In the genomic region with DNA sequence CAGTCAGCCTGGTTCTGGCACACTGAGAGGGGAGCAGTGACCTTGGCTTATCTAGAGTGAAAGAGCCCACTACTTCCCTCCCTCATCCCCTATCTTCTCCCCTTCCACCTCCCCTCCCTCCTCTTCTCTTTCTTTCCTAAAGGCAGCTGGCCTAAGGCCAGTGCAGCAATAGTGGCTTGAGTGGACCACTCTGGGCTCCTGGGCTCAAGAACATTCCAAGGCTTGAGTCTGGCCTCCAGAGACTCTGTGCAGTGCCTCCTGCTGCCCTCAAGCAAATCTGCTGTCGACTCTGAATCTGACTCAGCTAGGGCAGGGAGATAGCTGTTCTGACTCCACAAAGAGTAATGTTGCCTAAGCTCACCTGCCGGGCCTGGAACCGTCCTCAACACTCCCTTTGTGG, we compare ENCODE assay signal across 22 mouse cellular contexts. TPM values are rescaled to one million over a fixed set of nuclear protein-coding genes. Genes with fewer than 3 reads are reported as not detected.
DNase-seq lines count a peak whose midpoint lies in the region; ATAC-seq and TF ChIP-seq lines count a peak whose summit lies in the region.
"Had no signal": no experiment of that assay in that cellular context is flagged by ENCODE, and none has a peak within 500 bp of the region (broad histone marks: within the 10 kb centered on the region; RNA-seq: fewer than 3 reads in every experiment).

No protein-coding gene starts in this region.

- TF ChIP-seq EP300 in heart, postnatal 0 days (IDR thresholded peaks at IDR 0.05; ENCODE audit: low read depth) = no peak
- TF ChIP-seq EP300 in stomach, postnatal 0 days (optimal IDR thresholded peaks at IDR 0.05) = no peak

- H3K4me3 ChIP-seq in heart, postnatal 0 days (ENCODE audit: low read depth, low read length) = no peak overlapping the region
- no peak overlapping the region for H3K4me3 ChIP-seq in lung, adult 2 months (replicated peaks; ENCODE audit: extremely low read depth, low read depth, low read length)
- no peak overlapping the region for H3K4me3 ChIP-seq in stomach, postnatal 0 days (ENCODE audit: low read depth, low read length)
- H3K4me3 ChIP-seq in liver, embryonic 12.5 days = no peak overlapping the region
- no peak overlapping the region for H3K4me3 ChIP-seq in thymus, adult 2 months (ENCODE audit: control insufficient read depth, insufficient read depth, low read length)
- H3K4me3 ChIP-seq: embryonic facial prominence, embryonic 10.5 days; gastrocnemius, adult 2 months; layer of hippocampus, adult 2 months; liver, embryonic 15.5 days; midbrain, embryonic 12.5 days; neural tube, embryonic 12.5 days had no signal

- H3K4me2 ChIP-seq in heart, postnatal 0 days (ENCODE audit: low read depth, low read length) = no peak overlapping the region
- H3K4me2 ChIP-seq in stomach, postnatal 0 days (replicated peaks; ENCODE audit: low read depth) = no peak overlapping the region
- H3K4me2 ChIP-seq in liver, embryonic 12.5 days = no peak overlapping the region
- H3K4me2 ChIP-seq: liver, embryonic 15.5 days; midbrain, embryonic 12.5 days; neural tube, embryonic 12.5 days had no signal

- H3K9me3 ChIP-seq in heart, postnatal 0 days (replicated peaks; ENCODE audit: control insufficient read depth, low read length) = no peaks in the 10 kb centered on the region
- H3K9me3 ChIP-seq in stomach, postnatal 0 days (ENCODE audit: control insufficient read depth, low read length) = no peaks in the 10 kb centered on the region
- no peaks in the 10 kb centered on the region for H3K9me3 ChIP-seq in liver, embryonic 12.5 days (replicated peaks)
- H3K9me3 ChIP-seq: embryonic facial prominence, embryonic 10.5 days; liver, embryonic 15.5 days; midbrain, embryonic 12.5 days; neural tube, embryonic 12.5 days had no signal

- H3K27ac ChIP-seq in heart, postnatal 0 days (ENCODE audit: low read depth) = no peak overlapping the region
- H3K27ac ChIP-seq in stomach, postnatal 0 days (replicated peaks) = no peak overlapping the region
- no peak overlapping the region for H3K27ac ChIP-seq in liver, embryonic 12.5 days
- no peak overlapping the region for H3K27ac ChIP-seq in thymus, adult 2 months (ENCODE audit: control insufficient read depth, insufficient read depth, low read length)
- H3K27ac ChIP-seq: embryonic facial prominence, embryonic 10.5 days; gastrocnemius, adult 2 months; hindbrain, postnatal 0 days; layer of hippocampus, adult 2 months; liver, embryonic 15.5 days; midbrain, embryonic 12.5 days; neural tube, embryonic 12.5 days had no signal

- H3K9ac ChIP-seq in heart, postnatal 0 days (replicated peaks; ENCODE audit: low read depth, low read length) = no peak overlapping the region
- H3K9ac ChIP-seq in stomach, postnatal 0 days (ENCODE audit: low read length) = no peak overlapping the region
- no peak overlapping the region for H3K9ac ChIP-seq in liver, embryonic 12.5 days
- H3K9ac ChIP-seq: liver, embryonic 15.5 days; midbrain, embryonic 12.5 days; neural tube, embryonic 12.5 days had no signal

- 59% methylated on average over 3 of the region's 3 CpGs for WGBS in heart, postnatal 0 days
- WGBS in lung, adult 2 months = 53% methylated on average over 3 of the region's 3 CpGs
- WGBS in stomach, postnatal 0 days = 64% methylated on average over 3 of the region's 3 CpGs
- 59% methylated on average over 3 of the region's 3 CpGs for WGBS in liver, embryonic 12.5 days (ENCODE audit: insufficient replicate concordance)
- WGBS in thymus, adult 2 months = 80% methylated on average over 3 of the region's 3 CpGs

- TF ChIP-seq CTCF in heart, postnatal 0 days (IDR thresholded peaks at IDR 0.05; ENCODE audit: low read depth) = no peak
- no peak for TF ChIP-seq CTCF in lung, adult 2 months (IDR thresholded peaks at IDR 0.05; ENCODE audit: insufficient read depth, low read length)
- TF ChIP-seq CTCF in stomach, postnatal 0 days (IDR thresholded peaks at IDR 0.05; ENCODE audit: low read depth) = peak; percentile 25; the same call in 1 of the 2 replicates
- TF ChIP-seq CTCF in thymus, adult 2 months (IDR thresholded peaks at IDR 0.05; ENCODE audit: borderline replicate concordance, control insufficient read depth, extremely low read depth, insufficient read depth, low read length, poor library complexity) = no peak

- H3K36me3 ChIP-seq in heart, postnatal 0 days (replicated peaks; ENCODE audit: control insufficient read depth, insufficient read depth, low read length) = no peaks in the 10 kb centered on the region
- H3K36me3 ChIP-seq in stomach, postnatal 0 days (ENCODE audit: control insufficient read depth, insufficient read depth, low read length) = no peaks in the 10 kb centered on the region
- no peaks in the 10 kb centered on the region for H3K36me3 ChIP-seq in liver, embryonic 12.5 days
- H3K36me3 ChIP-seq in thymus, adult 2 months (ENCODE audit: control insufficient read depth, insufficient read depth, low read length) = no peaks in the 10 kb centered on the region
- H3K36me3 ChIP-seq: embryonic facial prominence, embryonic 10.5 days; liver, embryonic 15.5 days; midbrain, embryonic 12.5 days; neural tube, embryonic 12.5 days had no signal

- DNase-seq in heart, postnatal 0 days (ENCODE audit: low spot score) = peak; percentile 17
- no peak for DNase-seq in heart, adult 11 months
- DNase-seq in cerebellum, adult 8-10 months = peak; percentile 33
- DNase-seq in lung, adult 2 months = peak; percentile 36
- no peak for DNase-seq in stomach, postnatal 0 days (ENCODE audit: low spot score)
- no peak for DNase-seq in thymus, adult 2 months
- DNase-seq: adrenal gland, postnatal 36 days; gastrocnemius, adult 2 months; heart, postnatal 10 days; kidney, adult 18-20 months; kidney, postnatal 14 days; layer of hippocampus, postnatal 36 days; thymus, postnatal 36 days had no signal

- TF ChIP-seq POLR2A in lung, adult 2 months (IDR thresholded peaks at IDR 0.05; ENCODE audit: borderline replicate concordance, extremely low read depth, low read depth, low read length) = no peak
- no peak for TF ChIP-seq POLR2A in thymus, adult 2 months (IDR thresholded peaks at IDR 0.05; ENCODE audit: control insufficient read depth, extremely low read depth, insufficient read depth, low read length, poor library complexity)

- peaks cover 21% of the 10 kb centered on the region for H3K4me1 ChIP-seq in heart, postnatal 0 days (ENCODE audit: control insufficient read depth, insufficient read depth)
- H3K4me1 ChIP-seq in lung, adult 2 months (ENCODE audit: control insufficient read depth, insufficient read depth, low read length) = peaks cover 10% of the 10 kb centered on the region
- peaks cover 4% of the 10 kb centered on the region; the same call in 1 of the 2 replicates for H3K4me1 ChIP-seq in stomach, postnatal 0 days (replicated peaks; ENCODE audit: control insufficient read depth, insufficient read depth)
- peaks cover under 1% of the 10 kb centered on the region; the same call in 1 of the 2 replicates for H3K4me1 ChIP-seq in liver, embryonic 12.5 days
- no peaks in the 10 kb centered on the region; the same call in 1 of the 2 replicates for H3K4me1 ChIP-seq in thymus, adult 2 months (replicated peaks; ENCODE audit: control insufficient read depth, insufficient read depth, low read length)

- H3K27me3 ChIP-seq in heart, postnatal 0 days (ENCODE audit: control insufficient read depth, insufficient read depth, low read length) = no peaks in the 10 kb centered on the region
- no peaks in the 10 kb centered on the region for H3K27me3 ChIP-seq in stomach, postnatal 0 days (ENCODE audit: control insufficient read depth, insufficient read depth, low read length)
- peaks cover 20% of the 10 kb centered on the region for H3K27me3 ChIP-seq in liver, embryonic 12.5 days (replicated peaks)
- no peaks in the 10 kb centered on the region for H3K27me3 ChIP-seq in thymus, adult 2 months (ENCODE audit: control insufficient read depth, insufficient read depth, low read length)
- H3K27me3 ChIP-seq: midbrain, embryonic 12.5 days; neural tube, embryonic 12.5 days had no signal

- ATAC-seq in heart, postnatal 0 days (ENCODE audit: insufficient read depth, low read depth) = no peak
- ATAC-seq in stomach, postnatal 0 days (ENCODE audit: low FRiP score, low TSS enrichment) = no peak
- ATAC-seq in liver, embryonic 12.5 days = no peak
- ATAC-seq: hindbrain, postnatal 0 days had no signal

RNA-seq across cellular contexts. Expression of a gene that starts 21.1 kb away (rescaled TPM):
- 0.19 TPM in 1 of 2 replicates, not detected in the other for total RNA-seq in heart, postnatal 0 days (2014; rRNA removed; ENCODE audit: low replicate concordance)
- polyA plus RNA-seq in heart, postnatal 0 days (2015; fragmentation: Nextera tagmentation; extraction: Ambion mirVana) = 0.42 and 0.56 TPM in 2 replicates
- 13.4 and 130 TPM in 2 replicates for polyA plus RNA-seq in lung, adult 2 months (2012; rRNA removed)
- polyA plus RNA-seq in stomach, postnatal 0 days (2015; fragmentation: Nextera tagmentation; extraction: Ambion mirVana) = 3.4 and 3.9 TPM in 2 replicates
- polyA plus RNA-seq in liver, embryonic 12.5 days (2016; fragmentation: Nextera tagmentation; extraction: Ambion mirVana) = 0.07 TPM in 1 of 2 replicates, not detected in the other
- polyA plus RNA-seq in thymus, adult 2 months (2012; rRNA removed) = 1.4 and 1.6 TPM in 2 replicates
- total RNA-seq: granulocyte monocyte progenitor cell, adult 5-6 weeks had no signal
- polyA plus RNA-seq: embryonic facial prominence, embryonic 10.5 days; forebrain, embryonic 11.5 days; midbrain, embryonic 12.5 days; neural tube, embryonic 12.5 days had no signal

RNA-seq across cellular contexts. Expression of a gene that starts 38.9 kb away (rescaled TPM):
- 36.0 and 48.9 TPM in 2 replicates for total RNA-seq in heart, postnatal 0 days (2014; rRNA removed; ENCODE audit: low replicate concordance)
- polyA plus RNA-seq in heart, postnatal 0 days (2015; fragmentation: Nextera tagmentation; extraction: Ambion mirVana) = 28.6 and 29.1 TPM in 2 replicates
- polyA plus RNA-seq in lung, adult 2 months (2012; rRNA removed) = 84.6 and 94.5 TPM in 2 replicates
- 68.0 and 68.4 TPM in 2 replicates for polyA plus RNA-seq in stomach, postnatal 0 days (2015; fragmentation: Nextera tagmentation; extraction: Ambion mirVana)
- polyA plus RNA-seq in liver, embryonic 12.5 days (2016; fragmentation: Nextera tagmentation; extraction: Ambion mirVana) = 19.5 and 24.5 TPM in 2 replicates
- 89.9 and 92.7 TPM in 2 replicates for polyA plus RNA-seq in thymus, adult 2 months (2012; rRNA removed)

RNA-seq across cellular contexts. Expression of a gene that starts 53.6 kb away (rescaled TPM):
- 95.8 and 97.9 TPM in 2 replicates for total RNA-seq in heart, postnatal 0 days (2014; rRNA removed; ENCODE audit: low replicate concordance)
- 32.1 and 34.7 TPM in 2 replicates for polyA plus RNA-seq in heart, postnatal 0 days (2015; fragmentation: Nextera tagmentation; extraction: Ambion mirVana)
- polyA plus RNA-seq in lung, adult 2 months (2012; rRNA removed) = 37.6 and 43.6 TPM in 2 replicates
- polyA plus RNA-seq in stomach, postnatal 0 days (2015; fragmentation: Nextera tagmentation; extraction: Ambion mirVana) = 31.9 and 35.6 TPM in 2 replicates
- 28.5 and 30.8 TPM in 2 replicates for polyA plus RNA-seq in liver, embryonic 12.5 days (2016; fragmentation: Nextera tagmentation; extraction: Ambion mirVana)
- polyA plus RNA-seq in thymus, adult 2 months (2012; rRNA removed) = 57.5 and 68.6 TPM in 2 replicates

Comparison
In these comparisons a context has a peak if more than half of its experiments do, and no peak if none do; other contexts are left out.
1. DNase-seq: peak in heart, postnatal 0 days (single experiment), cerebellum, adult 8-10 months (single experiment) and lung, adult 2 months (single experiment); none in heart, adult 11 months (single experiment), stomach, postnatal 0 days (single experiment) and thymus, adult 2 months (single experiment).